Mouse (Mus musculus) layer of hippocampus, adult 8-10 months (tissue): Measurements from ENCODE around the gene Arrdc1. TPM values are rescaled to one million over a fixed set of nuclear protein-coding genes. Genes with fewer than 3 reads are reported as not detected.

Source experiments
- microRNA-seq, 2 experiments: library from miRNA; unstranded; fragments of <30 nt; microRNA quantifications; one replicate each; pipeline ENCODE4 v1.2.0; 2022
- total RNA-seq, 4 experiments: library from RNA; stranded (reverse); gene quantifications; 2 replicates each; pipeline ENCODE4 v1.2.4; 2022

The Arrdc1 gene
- total RNA-seq, 4 experiments from 2014 or later, result 10.8 to 17.4 (median 17.1) TPM

Small RNA genes within 50 kb of the gene (microRNA-seq; reads per million reads assigned to microRNA genes)
- 0 reads per million in 2 experiments for gene Gm22875

Other genes starting within 250 kb of the Arrdc1 start
- 10 to 100 TPM; 67.6 to 77.5 (median 76.0) TPM for gene Cacna1b, start 172.1 kb downstream of the Arrdc1 start, total RNA-seq
- gene Ehmt1, start 15.6 kb downstream of the Arrdc1 start, total RNA-seq, result 10 to 100 TPM; 54.9 to 75.0 (median 66.8) TPM
- 10 to 100 TPM; 31.0 to 38.0 (median 35.3) TPM for gene Zmynd19, start 14.5 kb upstream of the Arrdc1 start, total RNA-seq
- gene Dph7, start 27.1 kb upstream of the Arrdc1 start, total RNA-seq, result 10 to 100 TPM; 32.3 to 37.1 (median 35.2) TPM
- 10 to 100 TPM; 80.5 to 87.5 (median 85.1) TPM for gene Mrpl41, start 39.8 kb upstream of the Arrdc1 start, total RNA-seq
- gene Pnpla7, start 40.8 kb upstream of the Arrdc1 start, total RNA-seq, result 10 to 100 TPM; 20.9 to 40.0 (median 37.1) TPM
- gene Nsmf, start 119.1 kb upstream of the Arrdc1 start, total RNA-seq, result 100 to 1,000 TPM; 768 to 931 (median 837) TPM
- not detected for gene Entpd8, start 145.1 kb upstream of the Arrdc1 start, total RNA-seq
- not detected for gene Noxa1, start 159.9 kb upstream of the Arrdc1 start, total RNA-seq
- gene Nrarp, start 245.5 kb upstream of the Arrdc1 start, total RNA-seq, result 10 to 100 TPM; 16.9 to 20.4 (median 19.5) TPM